Mouse (Mus musculus) liver, embryonic 14 days (tissue): ENCODE results near the gene Rab3a. TPM values are rescaled to one million over a fixed set of nuclear protein-coding genes. Genes with fewer than 3 reads are reported as not detected.

Experiments
- polyA plus RNA-seq: library from polyadenylated mRNA; depleted of rRNA; stranded (reverse); fragments of >200 nt; gene quantifications from 2 replicates; pipeline ENCODE4 v1.2.3, GENCODE M21; 2012; rRNA removed

The Rab3a gene
- 2.3 and 2.5 TPM in 2 replicates for polyA plus RNA-seq

DNA sequence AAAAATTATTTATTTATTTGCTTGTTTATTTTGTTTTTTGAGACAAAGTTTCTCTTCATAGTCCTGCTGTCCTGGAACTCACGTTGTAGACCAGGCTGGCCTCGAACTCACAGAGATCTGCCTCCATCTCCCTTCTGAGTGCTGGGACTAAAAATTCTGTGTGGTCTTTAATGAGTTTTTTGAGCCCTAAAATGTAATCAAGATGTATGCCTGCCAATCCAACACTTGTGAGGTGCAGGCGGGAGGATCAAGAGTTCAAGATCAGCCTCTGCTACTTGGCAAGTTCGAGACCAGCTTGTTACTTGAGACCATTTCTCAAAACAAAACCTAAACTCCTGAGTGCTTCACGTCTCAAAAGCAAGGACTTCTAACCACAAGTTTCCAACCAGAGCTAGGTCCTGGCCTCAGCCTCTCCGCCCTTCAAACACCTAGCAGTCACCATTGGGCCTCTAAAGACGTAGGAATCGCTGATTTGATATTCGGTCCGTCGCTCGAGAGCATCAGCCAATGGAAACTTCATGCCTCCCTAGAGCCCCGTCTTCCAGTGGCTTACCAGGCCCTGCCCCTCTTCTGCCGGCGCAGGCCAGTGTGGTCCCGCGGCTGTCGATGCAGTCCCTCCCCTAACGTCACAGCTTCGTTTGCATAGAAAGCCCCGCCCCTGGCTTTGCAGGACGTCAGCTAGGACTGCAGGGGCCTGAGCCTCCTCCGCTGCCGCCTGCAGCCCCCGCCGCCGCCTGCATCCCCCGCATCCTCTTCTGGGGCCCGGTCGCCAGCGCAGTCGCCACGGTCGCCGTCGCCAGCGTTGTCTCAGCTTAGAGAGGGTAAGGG is at the start of gene Rab3a:
Gene Rab3a, plus strand, starts transcription at position 637 of the 828 bp plus-strand sequence.

GRCm38 (mm10) chr8:70718297-70718696 is 36.2 kb upstream of the Rab3a start, which contains the start of gene Gm3336:
Gm3336 (plus strand) TSS chr8:70718543.

DNA sequence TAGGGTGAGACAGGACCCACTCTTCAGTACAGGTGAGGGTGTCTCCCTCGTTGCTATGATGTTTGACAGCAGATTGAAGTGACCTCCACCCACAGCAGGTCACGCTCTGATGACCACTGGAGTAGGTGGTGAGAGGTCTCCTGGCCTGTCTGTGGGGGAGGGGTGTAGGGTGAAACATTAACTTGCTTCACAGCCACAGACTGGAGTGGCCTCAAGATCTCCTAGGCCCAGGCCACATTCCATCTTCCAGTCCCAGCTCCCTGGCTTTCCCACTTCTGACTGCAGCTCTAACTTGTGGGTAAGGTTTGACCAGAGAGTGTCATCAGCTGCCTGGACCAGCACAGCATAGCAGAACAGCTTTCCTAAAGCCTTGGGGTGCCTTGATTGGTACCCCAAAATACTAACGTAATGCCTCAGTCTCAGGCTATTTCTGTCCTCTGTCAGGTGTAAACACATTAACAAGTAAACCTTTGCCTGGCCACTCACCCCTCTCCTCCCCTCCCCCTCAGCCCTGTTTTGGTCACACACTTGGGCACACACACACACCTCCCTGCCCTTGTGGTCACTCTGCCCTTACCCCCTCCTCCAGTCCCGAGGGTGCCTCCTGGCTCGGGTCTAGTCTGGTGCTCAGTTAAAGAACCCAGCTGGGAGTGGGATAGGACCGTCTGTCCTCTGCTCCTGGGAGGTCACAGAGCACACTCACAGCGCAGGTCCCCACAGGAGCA is 30.8 kb upstream of the Rab3a start, which contains the start of gene Pde4c:
Gene Pde4c, plus strand, starts transcription at position 235 of the 725 bp plus-strand sequence.

GRCm38 (mm10) chr8:70760775-70761406 is 6.4 kb downstream of the Rab3a start, which contains the start of gene Mpv17l2:
Mpv17l2 (minus strand) TSS chr8:70760946.

DNA sequence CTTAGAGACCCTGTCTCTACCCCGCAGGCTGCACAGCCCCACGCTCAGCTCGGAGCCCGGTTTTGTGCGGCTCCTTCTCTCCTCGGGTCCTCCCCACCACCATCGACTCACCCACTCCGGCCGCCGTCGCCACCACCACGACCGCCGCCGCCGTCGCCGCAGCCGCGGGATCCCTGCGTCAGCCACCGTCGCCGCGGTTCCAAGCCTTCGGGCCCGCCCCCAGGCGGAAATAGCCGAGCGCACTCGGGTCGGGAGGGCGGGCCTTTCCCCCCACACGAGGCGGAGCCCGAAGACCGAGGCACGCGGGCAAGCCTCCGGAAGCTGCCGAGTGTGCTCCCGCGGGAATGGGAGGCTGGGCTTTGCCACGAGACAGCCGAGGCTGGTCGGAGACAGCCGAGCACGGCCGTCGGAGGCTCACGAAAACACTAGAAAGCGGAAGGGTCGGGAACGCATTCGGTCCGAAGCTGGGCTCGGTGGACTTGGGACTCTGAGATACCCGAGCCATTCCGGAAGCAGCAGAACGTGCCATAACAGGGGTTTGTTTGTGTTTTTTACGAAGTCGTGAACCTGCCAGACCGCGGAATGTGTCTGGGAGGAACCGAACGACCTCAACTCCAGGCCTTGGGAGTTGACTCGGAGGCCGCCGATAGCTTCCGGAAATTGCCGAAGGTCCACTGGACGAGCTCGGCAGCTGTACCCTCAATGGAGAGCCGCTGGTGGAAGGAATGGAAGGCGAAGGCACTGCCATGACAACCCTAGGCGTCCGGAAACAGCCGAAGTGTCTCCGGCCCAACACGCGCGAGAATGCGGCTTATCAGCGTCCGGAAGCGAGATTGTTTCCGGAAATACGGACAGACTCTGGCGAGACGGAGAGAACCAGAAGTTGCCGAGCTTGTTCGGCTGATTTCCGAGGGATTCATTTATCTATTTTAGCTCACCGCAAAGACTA is 22.3 kb downstream of the Rab3a start, which contains the start of gene Pik3r2:
Gene Pik3r2, minus strand, starts transcription at position 218 of the 949 bp plus-strand sequence.

DNA sequence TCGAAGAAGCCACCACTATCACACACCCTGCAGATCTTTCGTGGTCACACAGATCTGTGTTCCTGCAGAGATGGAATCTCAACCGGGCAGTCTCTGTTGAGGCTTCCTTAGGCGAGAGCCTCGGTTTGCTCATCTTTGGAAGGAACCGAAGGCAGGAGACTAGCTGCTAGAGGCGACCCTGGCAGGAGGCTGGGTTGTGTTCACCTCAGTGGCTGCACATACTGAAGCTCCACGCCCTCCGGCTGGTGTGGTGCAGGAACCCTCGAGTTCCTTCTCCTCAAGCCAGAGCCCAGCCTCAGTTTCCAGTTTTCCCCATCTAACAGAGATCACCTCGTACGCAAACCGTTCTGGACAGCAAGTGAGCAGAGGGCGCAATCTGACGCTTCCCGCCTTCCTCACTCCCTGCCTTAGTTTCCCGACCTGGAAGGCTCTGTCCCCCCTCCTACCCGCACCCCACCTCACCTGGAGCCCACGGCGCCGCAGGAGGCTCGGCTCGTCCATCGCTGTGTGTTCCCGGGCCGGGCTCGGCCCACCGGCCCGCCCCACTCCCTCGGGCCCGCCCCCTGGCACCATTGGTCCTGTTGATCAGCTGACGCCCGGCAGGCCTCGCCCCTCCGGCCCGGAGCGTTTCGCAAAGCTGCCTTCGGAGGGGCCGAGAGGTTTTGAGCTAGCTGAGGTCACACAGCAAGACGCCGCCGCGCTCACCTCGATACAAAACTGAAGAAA is 50.2 kb downstream of the Rab3a start, which contains the start of gene Mast3:
Gene Mast3, minus strand, starts transcription at position 574 of the 726 bp plus-strand sequence.

GRCm38 (mm10) chr8:70808239-70808638 is 53.8 kb downstream of the Rab3a start, which contains the start of gene Il12rb1:
Il12rb1 (plus strand) TSS chr8:70808449.

Other genes starting within 250 kb of the Rab3a start
- gene Rex1bd, start 247.9 kb upstream of the Rab3a start, polyA plus RNA-seq: 51.3 and 56.0 TPM in 2 replicates
- gene Uba52, start 243.9 kb upstream of the Rab3a start, polyA plus RNA-seq: 769 and 923 TPM in 2 replicates
- 133 and 144 TPM in 2 replicates for gene Fkbp8, start 227.0 kb upstream of the Rab3a start, polyA plus RNA-seq
- 24.3 and 30.5 TPM in 2 replicates for gene Kxd1, start 226.7 kb upstream of the Rab3a start, polyA plus RNA-seq
- 8.4 and 8.6 TPM in 2 replicates for gene Ell, start 215.2 kb upstream of the Rab3a start, polyA plus RNA-seq
- 53.0 and 63.5 TPM in 2 replicates for gene Isyna1, start 160.3 kb upstream of the Rab3a start, polyA plus RNA-seq
- gene Ssbp4, start 145.8 kb upstream of the Rab3a start, polyA plus RNA-seq: 34.5 and 34.9 TPM in 2 replicates
- gene Lrrc25, start 138.5 kb upstream of the Rab3a start, polyA plus RNA-seq: 3.7 and 5.1 TPM in 2 replicates
- 5.7 and 5.9 TPM in 2 replicates for gene Gdf15, start 122.2 kb upstream of the Rab3a start, polyA plus RNA-seq
- 7.8 and 8.5 TPM in 2 replicates for gene Pgpep1, start 94.3 kb upstream of the Rab3a start, polyA plus RNA-seq
- 130 and 135 TPM in 2 replicates for gene Lsm4, start 81.4 kb upstream of the Rab3a start, polyA plus RNA-seq
- gene Jund, start 55.7 kb upstream of the Rab3a start, polyA plus RNA-seq: 26.4 and 29.1 TPM in 2 replicates
- gene Iqcn, start 51.2 kb upstream of the Rab3a start, polyA plus RNA-seq: not detected in 2 replicates
- 0.08 TPM in 1 of 2 replicates, not detected in the other for gene Gm3336, start 36.1 kb upstream of the Rab3a start, polyA plus RNA-seq
- 1.2 and 1.6 TPM in 2 replicates for gene Pde4c, start 31.0 kb upstream of the Rab3a start, polyA plus RNA-seq
- 21.1 and 28.0 TPM in 2 replicates for gene Mpv17l2, start 6.3 kb downstream of the Rab3a start, polyA plus RNA-seq
- gene Pik3r2, start 22.0 kb downstream of the Rab3a start, polyA plus RNA-seq: 16.7 and 18.5 TPM in 2 replicates
- gene Mast3, start 50.4 kb downstream of the Rab3a start, polyA plus RNA-seq: 9.1 and 12.1 TPM in 2 replicates
- 0.10 and 0.17 TPM in 2 replicates for gene Il12rb1, start 53.8 kb downstream of the Rab3a start, polyA plus RNA-seq
- gene Arrdc2, start 85.0 kb downstream of the Rab3a start, polyA plus RNA-seq: 32.1 and 35.4 TPM in 2 replicates
- 0.21 and 0.31 TPM in 2 replicates for gene Kcnn1, start 108.6 kb downstream of the Rab3a start, polyA plus RNA-seq
- gene Ccdc124, start 119.3 kb downstream of the Rab3a start, polyA plus RNA-seq: 35.9 and 39.9 TPM in 2 replicates
- 0.07 and 0.08 TPM in 2 replicates for gene Slc5a5, start 138.1 kb downstream of the Rab3a start, polyA plus RNA-seq
- 2,572 and 2,942 TPM in 2 replicates for gene Rpl18a, start 142.7 kb downstream of the Rab3a start, polyA plus RNA-seq
- 10.3 and 10.8 TPM in 2 replicates for gene Map1s, start 151.3 kb downstream of the Rab3a start, polyA plus RNA-seq